In the genomic region with DNA sequence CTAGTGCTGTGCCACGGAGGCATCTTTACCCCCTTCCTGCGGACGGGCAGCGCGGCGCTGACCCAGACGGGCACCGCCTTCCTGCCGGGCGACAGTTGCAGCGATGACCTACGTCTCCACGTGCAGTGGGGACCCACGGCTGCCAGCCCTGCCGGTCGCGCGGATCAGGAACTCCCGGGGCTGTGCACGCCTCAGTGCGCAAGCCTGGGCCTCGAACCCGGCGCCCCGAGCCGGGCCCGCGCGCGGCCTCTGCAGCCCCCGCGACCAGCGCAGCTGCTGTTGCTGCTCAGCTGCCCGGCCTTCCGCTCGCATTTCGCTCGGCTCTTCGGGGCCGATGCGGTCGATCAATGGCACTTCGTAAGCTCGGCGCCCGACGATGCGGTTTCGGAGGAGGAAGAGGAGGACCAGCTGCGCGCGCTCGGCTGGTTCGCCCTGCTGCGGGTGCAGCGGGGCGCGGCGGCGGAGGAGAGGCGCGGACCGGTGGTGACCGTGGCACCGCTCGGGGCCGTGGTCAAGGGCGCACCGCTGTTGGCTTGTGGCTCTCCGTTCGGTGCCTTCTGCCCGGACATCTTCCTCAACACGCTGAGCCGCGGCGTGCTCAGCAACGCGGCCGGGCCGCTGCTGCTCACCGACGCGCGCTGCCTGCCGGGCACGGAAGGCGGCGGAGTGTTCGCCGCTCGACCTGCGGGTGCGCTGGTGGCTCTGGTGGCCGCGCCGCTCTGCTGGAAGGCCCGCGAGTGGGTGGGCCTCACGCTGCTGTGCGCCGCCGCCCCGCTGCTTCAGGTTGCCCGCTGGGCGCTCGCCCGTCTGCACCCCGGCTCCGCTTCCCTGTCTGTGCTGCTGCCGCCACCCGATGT, we compare ENCODE assay signal across 7 mouse cellular contexts. TPM values are rescaled to one million over a fixed set of nuclear protein-coding genes. Genes with fewer than 3 reads are reported as not detected.
A peak's percentile ranks its signal among the peaks of the same experiment; 100 is the strongest.
DNase-seq lines count a peak whose midpoint lies in the region; ATAC-seq lines count a peak whose summit lies in the region.

No protein-coding gene starts in this region.

- peaks cover 18% of the 10 kb centered on the region for H3K36me3 ChIP-seq in lung, embryonic 16.5 days (ENCODE audit: control insufficient read depth, insufficient read depth, low read length)
- H3K36me3 ChIP-seq in forebrain, embryonic 14.5 days (ENCODE audit: control insufficient read depth, insufficient read depth, low read length): peaks cover 28% of the 10 kb centered on the region
- H3K36me3 ChIP-seq in limb, embryonic 12.5 days: peaks cover 49% of the 10 kb centered on the region

- H3K4me1 ChIP-seq in lung, embryonic 16.5 days (replicated peaks; ENCODE audit: control insufficient read depth, insufficient read depth, low read length): peaks cover 13% of the 10 kb centered on the region
- H3K4me1 ChIP-seq in forebrain, embryonic 14.5 days (ENCODE audit: control insufficient read depth, insufficient read depth, low read length): peaks cover 11% of the 10 kb centered on the region
- H3K4me1 ChIP-seq in limb, embryonic 12.5 days (replicated peaks): peaks cover 16% of the 10 kb centered on the region

- peak overlapping the region; percentile 100 for H3K4me2 ChIP-seq in lung, embryonic 16.5 days (ENCODE audit: low read depth, low read length)
- H3K4me2 ChIP-seq in forebrain, embryonic 14.5 days (ENCODE audit: low read length): peak overlapping the region; percentile 99
- peak overlapping the region; percentile 100 for H3K4me2 ChIP-seq in limb, embryonic 12.5 days

- H3K27me3 ChIP-seq in lung, embryonic 16.5 days (ENCODE audit: control insufficient read depth, insufficient read depth, low read depth, low read length): no peaks in the 10 kb centered on the region
- H3K27me3 ChIP-seq in forebrain, embryonic 14.5 days (replicated peaks; ENCODE audit: control insufficient read depth, insufficient read depth, low read length): no peaks in the 10 kb centered on the region
- H3K27me3 ChIP-seq in limb, embryonic 12.5 days: peaks cover 7% of the 10 kb centered on the region; the same call in 1 of the 2 replicates

- peak; percentile 13; the same call in 1 of the 2 replicates for ATAC-seq in lung, embryonic 16.5 days (ENCODE audit: low read depth)
- ATAC-seq in forebrain, embryonic 14.5 days: peak; percentile 4; the same call in 1 of the 2 replicates
- ATAC-seq in limb, embryonic 12.5 days (ENCODE audit: insufficient number of reproducible peaks, insufficient read depth, low FRiP score, low TSS enrichment, low read depth): peak; percentile 45

- H3K4me3 ChIP-seq in lung, embryonic 16.5 days (ENCODE audit: low read length): peak overlapping the region; percentile 95
- H3K4me3 ChIP-seq in forebrain, embryonic 14.5 days (ENCODE audit: low read depth, low read length): peak overlapping the region; percentile 82
- peak overlapping the region; percentile 97 for H3K4me3 ChIP-seq in limb, embryonic 12.5 days (replicated peaks)

- WGBS in lung, embryonic 16.5 days: under 1% methylated on average over 102 of the region's 111 CpGs
- under 1% methylated on average over 98 of the region's 111 CpGs for WGBS in forebrain, embryonic 14.5 days
- 1% methylated on average over 103 of the region's 111 CpGs for WGBS in limb, embryonic 12.5 days

- H3K27ac ChIP-seq in lung, embryonic 16.5 days (ENCODE audit: low read length): peak overlapping the region; percentile 15; the same call in 1 of the 2 replicates
- H3K27ac ChIP-seq in forebrain, embryonic 14.5 days (ENCODE audit: low read depth, low read length): no peak overlapping the region
- peak overlapping the region; percentile 56; the same call in 1 of the 2 replicates for H3K27ac ChIP-seq in limb, embryonic 12.5 days

- no peak for DNase-seq in lung, postnatal 10 days
- peak; percentile 28 for DNase-seq in brain, adult 2 months (ENCODE audit: low read depth, low spot score)
- no peak for DNase-seq in forebrain, embryonic 14.5 days (ENCODE audit: low spot score)
- peak; percentile 40 for DNase-seq in neural tube, embryonic 10.5 days (ENCODE audit: extremely low spot score, low spot score)
- DNase-seq in layer of hippocampus, adult 11-12 months (ENCODE audit: low spot score): no peak

- H3K9me3 ChIP-seq in lung, embryonic 16.5 days (ENCODE audit: control insufficient read depth, low read length): no peaks in the 10 kb centered on the region
- H3K9me3 ChIP-seq in forebrain, embryonic 14.5 days (replicated peaks; ENCODE audit: control insufficient read depth, low read length): no peaks in the 10 kb centered on the region
- H3K9me3 ChIP-seq in limb, embryonic 12.5 days: no peaks in the 10 kb centered on the region

- H3K9ac ChIP-seq in lung, embryonic 16.5 days (ENCODE audit: low read length): peak overlapping the region; percentile 75
- H3K9ac ChIP-seq in forebrain, embryonic 14.5 days (ENCODE audit: low read length): peak overlapping the region; percentile 77
- peak overlapping the region; percentile 78 for H3K9ac ChIP-seq in limb, embryonic 12.5 days (replicated peaks)

RNA-seq across cellular contexts. Expression of a gene that starts 0.6 kb away (rescaled TPM):
- polyA plus RNA-seq in lung, embryonic 16.5 days (2015; fragmentation: Nextera tagmentation; extraction: Ambion mirVana): 17.8 and 19.2 TPM in 2 replicates
- 23.7 and 24.6 TPM in 2 replicates for polyA plus RNA-seq in forebrain, embryonic 14.5 days (2014; fragmentation: Nextera tagmentation; extraction: Ambion mirVana)
- polyA plus RNA-seq in limb, embryonic 12.5 days (2016; fragmentation: Nextera tagmentation; extraction: Ambion mirVana): 43.7 and 45.7 TPM in 2 replicates

RNA-seq across cellular contexts. Expression of a gene that starts 15.8 kb away (rescaled TPM):
- polyA plus RNA-seq in lung, embryonic 16.5 days (2015; fragmentation: Nextera tagmentation; extraction: Ambion mirVana): 230 and 231 TPM in 2 replicates
- polyA plus RNA-seq in forebrain, embryonic 14.5 days (2014; fragmentation: Nextera tagmentation; extraction: Ambion mirVana): 245 and 253 TPM in 2 replicates
- polyA plus RNA-seq in limb, embryonic 12.5 days (2016; fragmentation: Nextera tagmentation; extraction: Ambion mirVana): 239 TPM in 2 replicates

RNA-seq across cellular contexts. Expression of a gene that starts 19.1 kb away (rescaled TPM):
- polyA plus RNA-seq in lung, embryonic 16.5 days (2015; fragmentation: Nextera tagmentation; extraction: Ambion mirVana): 15.2 and 16.9 TPM in 2 replicates
- 4.4 and 5.2 TPM in 2 replicates for polyA plus RNA-seq in forebrain, embryonic 14.5 days (2014; fragmentation: Nextera tagmentation; extraction: Ambion mirVana)
- 10.8 and 12.2 TPM in 2 replicates for polyA plus RNA-seq in limb, embryonic 12.5 days (2016; fragmentation: Nextera tagmentation; extraction: Ambion mirVana)

RNA-seq across cellular contexts. Expression of a gene that starts 47.6 kb away (rescaled TPM):
- 125 and 138 TPM in 2 replicates for polyA plus RNA-seq in lung, embryonic 16.5 days (2015; fragmentation: Nextera tagmentation; extraction: Ambion mirVana)
- polyA plus RNA-seq in forebrain, embryonic 14.5 days (2014; fragmentation: Nextera tagmentation; extraction: Ambion mirVana): 264 and 265 TPM in 2 replicates
- polyA plus RNA-seq in limb, embryonic 12.5 days (2016; fragmentation: Nextera tagmentation; extraction: Ambion mirVana): 234 and 242 TPM in 2 replicates

Comparison
In these comparisons a context has a peak if more than half of its experiments do, and no peak if none do; other contexts are left out.
1. DNase-seq: peak in brain, adult 2 months (single experiment) and neural tube, embryonic 10.5 days (single experiment); none in lung, postnatal 10 days (single experiment), forebrain, embryonic 14.5 days (single experiment) and layer of hippocampus, adult 11-12 months (single experiment).
2. Peak in every context shown above with its lines, with median percentiles within 50 percentile points of each other: ATAC-seq, H3K4me2 ChIP-seq, H3K4me3 ChIP-seq and H3K9ac ChIP-seq.